Mouse (Mus musculus) hindbrain, embryonic 13.5 days (tissue): ENCODE results near the gene Gm43638. TPM values are rescaled to one million over a fixed set of nuclear protein-coding genes. Genes with fewer than 3 reads are reported as not detected.
"Not testable (repeated sequence)": the region's sequence is repeated elsewhere in the genome, so short reads cannot be mapped to it uniquely, and the experiment has no call there.

Source experiments
- ATAC-seq: fragments of 200-750 bp; cut with Nextera tagmentation; 2 replicates; pipeline ENCODE4 v1.8.0; 2017; ENCODE audit warnings: moderate TSS enrichment; ENCODE audit not compliant: low FRiP score
- H3K27ac ChIP-seq: fragments of 300-500 bp; sonication (generic); 2 replicates; pipeline ENCODE4 v1.5.1; 2015; ENCODE audit warnings: inconsistent platforms, mild to moderate bottlenecking, moderate library complexity
- H3K27me3 ChIP-seq: fragments of 300-500 bp; sonication (generic); 2 replicates; pipeline ENCODE4 v1.6.1; 2015; ENCODE audit warnings: mild to moderate bottlenecking, inconsistent platforms
- H3K36me3 ChIP-seq: fragments of 300-500 bp; sonication (generic); 2 replicates; pipeline ENCODE4 v1.6.1; 2015; ENCODE audit warnings: mild to moderate bottlenecking, inconsistent platforms
- H3K4me1 ChIP-seq: fragments of 300-500 bp; sonication (generic); replicated peaks from 2 replicates; pipeline ENCODE4 v1.6.1; 2015; ENCODE audit warnings: inconsistent platforms
- H3K4me2 ChIP-seq: fragments of 300-500 bp; sonication (generic); 2 replicates; pipeline ENCODE4 v1.6.1; 2015; ENCODE audit warnings: inconsistent platforms, mild to moderate bottlenecking, moderate library complexity
- H3K4me3 ChIP-seq: fragments of 300-500 bp; sonication (generic); 2 replicates; pipeline ENCODE4 v1.5.1; 2015; ENCODE audit warnings: mild to moderate bottlenecking, inconsistent platforms
- H3K9ac ChIP-seq: fragments of 300-500 bp; sonication (generic); 2 replicates; pipeline ENCODE4 v1.6.1; 2015; ENCODE audit warnings: mild to moderate bottlenecking, inconsistent platforms
- H3K9me3 ChIP-seq: fragments of 300-500 bp; sonication (generic); 2 replicates; pipeline ENCODE4 v1.6.1; 2016; ENCODE audit warnings: inconsistent platforms
- whole genome bisulfite sequencing: fragments of 180-500 bp; shearing (Covaris S2); methylation state at CpG from one replicate; pipeline ENCODE4 v1.1.7; 2015; 5-methylcytosine and 5-hydroxymethylcytosine counted together
- polyA plus RNA-seq: library from polyadenylated mRNA; unstranded; fragments of >200 nt; fragmentation: Nextera tagmentation; extraction: Ambion mirVana; gene quantifications from 2 replicates; pipeline ENCODE4 v1.2.1, GENCODE M21; 2015

Gm43638 gene
- not detected in 2 replicates for polyA plus RNA-seq

- not testable (repeated sequence) for H3K27me3 ChIP-seq, H3K9me3 ChIP-seq, ATAC-seq, H3K9ac ChIP-seq, H3K36me3 ChIP-seq, H3K4me3 ChIP-seq, H3K4me2 ChIP-seq, H3K4me1 ChIP-seq, H3K27ac ChIP-seq
- 100% methylated on average over 1 of the region's 1 CpGs for WGBS
These were observed at the start of gene Gm43638 for GRCm38 (mm10) chr5:87486706-87487105. Gene Gm43638 (minus strand): TSS chr5:87486806.

GRCm38 (mm10) chr5:87535994-87536644, 49.5 kb upstream of the Gm43638 start:
- ATAC-seq, result no peak
- Histone ChIP-seq H3K27me3 (no peaks in the 10 kb centered on the region), H3K27ac (no peak overlapping the region), H3K36me3 (no peaks in the 10 kb centered on the region), H3K4me1 (no peaks in the 10 kb centered on the region), H3K9ac (no peak overlapping the region), H3K4me3 (no peak overlapping the region), H3K4me2 (no peak overlapping the region), H3K9me3 (no peaks in the 10 kb centered on the region)
- 69% methylated on average over 4 of the region's 4 CpGs for WGBS

- Histone ChIP-seq H3K27ac (no peak overlapping the region), H3K27me3 (no peaks in the 10 kb centered on the region), H3K4me2 (no peak overlapping the region), H3K4me3 (no peak overlapping the region), H3K36me3 (no peaks in the 10 kb centered on the region), H3K4me1 (no peaks in the 10 kb centered on the region), H3K9ac (no peak overlapping the region), H3K9me3 (no peaks in the 10 kb centered on the region)
- no peak for ATAC-seq
- WGBS, result 77% methylated on average over 2 of the region's 2 CpGs
These were observed 45.7 kb upstream of the Gm43638 start for GRCm38 (mm10) chr5:87532288-87532687.

GRCm38 (mm10) chr5:87523561-87523960, 37.0 kb upstream of the Gm43638 start:
- H3K36me3 ChIP-seq, H3K9ac ChIP-seq, ATAC-seq, H3K4me3 ChIP-seq, H3K9me3 ChIP-seq, H3K27me3 ChIP-seq, H3K27ac ChIP-seq, H3K4me2 ChIP-seq, H3K4me1 ChIP-seq: not testable (repeated sequence)
- 90% methylated on average over 2 of the region's 2 CpGs for WGBS

GRCm38 (mm10) chr5:87505776-87506458, 19.3 kb upstream of the Gm43638 start:
- no peak overlapping the region for H3K9ac ChIP-seq
- no peaks in the 10 kb centered on the region for H3K9me3 ChIP-seq
- H3K27me3 ChIP-seq, result no peaks in the 10 kb centered on the region
- 68% methylated on average over 4 of the region's 4 CpGs for WGBS
- H3K27ac ChIP-seq, result no peak overlapping the region
- H3K36me3 ChIP-seq, result no peaks in the 10 kb centered on the region
- no peak overlapping the region for H3K4me2 ChIP-seq
- H3K4me1 ChIP-seq, result no peaks in the 10 kb centered on the region
- no peak for ATAC-seq
- H3K4me3 ChIP-seq, result no peak overlapping the region

- Histone ChIP-seq H3K4me1 (no peaks in the 10 kb centered on the region), H3K27ac (no peak overlapping the region), H3K9me3 (no peaks in the 10 kb centered on the region), H3K9ac (no peak overlapping the region), H3K4me3 (no peak overlapping the region), H3K4me2 (no peak overlapping the region), H3K27me3 (no peaks in the 10 kb centered on the region), H3K36me3 (no peaks in the 10 kb centered on the region)
- 73% methylated on average over 1 of the region's 1 CpGs for WGBS
- ATAC-seq, result no peak
These were observed 16.1 kb upstream of the Gm43638 start for GRCm38 (mm10) chr5:87502687-87503086.

- H3K4me2 ChIP-seq, result no peak overlapping the region
- ATAC-seq, result no peak
- no peaks in the 10 kb centered on the region for H3K36me3 ChIP-seq
- H3K27me3 ChIP-seq, result no peaks in the 10 kb centered on the region
- no peaks in the 10 kb centered on the region for H3K4me1 ChIP-seq
- H3K27ac ChIP-seq, result no peak overlapping the region
- H3K4me3 ChIP-seq, result no peak overlapping the region
- H3K9ac ChIP-seq, result no peak overlapping the region
- no peaks in the 10 kb centered on the region for H3K9me3 ChIP-seq
These were observed 12.7 kb upstream of the Gm43638 start for GRCm38 (mm10) chr5:87499341-87499740.

GRCm38 (mm10) chr5:87498936-87499335, 12.3 kb upstream of the Gm43638 start:
- Histone ChIP-seq H3K9me3 (no peaks in the 10 kb centered on the region), H3K36me3 (no peaks in the 10 kb centered on the region), H3K4me1 (no peaks in the 10 kb centered on the region), H3K27ac (no peak overlapping the region), H3K4me2 (no peak overlapping the region), H3K9ac (no peak overlapping the region), H3K27me3 (no peaks in the 10 kb centered on the region), H3K4me3 (no peak overlapping the region)
- ATAC-seq, result no peak

- Histone ChIP-seq H3K9ac (no peak within 1 kb of the TSS), H3K27ac (no peak within 1 kb of the TSS), H3K27me3 (no peaks in the 10 kb centered on the region), H3K4me1 (no peaks in the 10 kb centered on the region), H3K9me3 (no peaks in the 10 kb centered on the region), H3K4me3 (no peak within 1 kb of the TSS), H3K4me2 (no peak within 1 kb of the TSS), H3K36me3 (no peaks in the 10 kb centered on the region)
- no peak for ATAC-seq
- WGBS, result 88% methylated on average over 1 of the region's 1 CpGs
These were observed 4.2 kb upstream of the Gm43638 start, which contains the start of gene Ugt2a1 for GRCm38 (mm10) chr5:87490771-87491170. Gene Ugt2a1 (minus strand): TSS chr5:87490871.

GRCm38 (mm10) chr5:87482160-87482559, 4.4 kb downstream of the Gm43638 start, which contains the start of gene Ugt2a2:
Gene Ugt2a2 (minus strand): TSS chr5:87482260.
- no peak for ATAC-seq
- H3K27ac ChIP-seq, result no peak within 1 kb of the TSS
- H3K4me1 ChIP-seq, result no peaks in the 10 kb centered on the region
- H3K4me2 ChIP-seq, result no peak within 1 kb of the TSS
- H3K9me3 ChIP-seq, result no peaks in the 10 kb centered on the region
- no peak within 1 kb of the TSS for H3K9ac ChIP-seq
- no peaks in the 10 kb centered on the region for H3K36me3 ChIP-seq
- WGBS, result 90% methylated on average over 5 of the region's 5 CpGs
- H3K4me3 ChIP-seq, result no peak within 1 kb of the TSS
- H3K27me3 ChIP-seq, result no peaks in the 10 kb centered on the region

- H3K4me2 ChIP-seq, result no peak overlapping the region
- 40% methylated on average over 1 of the region's 1 CpGs for WGBS
- H3K9ac ChIP-seq, result no peak overlapping the region
- no peak overlapping the region for H3K27ac ChIP-seq
- ATAC-seq, result no peak
- H3K27me3 ChIP-seq, result no peaks in the 10 kb centered on the region
- H3K4me3 ChIP-seq, result no peak overlapping the region
- H3K36me3 ChIP-seq, result no peaks in the 10 kb centered on the region
- H3K4me1 ChIP-seq, result no peaks in the 10 kb centered on the region
- H3K9me3 ChIP-seq, result no peaks in the 10 kb centered on the region
These were observed 27.8 kb downstream of the Gm43638 start for GRCm38 (mm10) chr5:87458810-87459209.

- no peaks in the 10 kb centered on the region for H3K27me3 ChIP-seq
- no peak overlapping the region for H3K9ac ChIP-seq
- no peak overlapping the region for H3K27ac ChIP-seq
- no peak overlapping the region for H3K4me2 ChIP-seq
- no peak for ATAC-seq
- no peaks in the 10 kb centered on the region for H3K36me3 ChIP-seq
- no peak overlapping the region for H3K4me3 ChIP-seq
- H3K4me1 ChIP-seq, result no peaks in the 10 kb centered on the region
- no peaks in the 10 kb centered on the region for H3K9me3 ChIP-seq
These were observed 28.9 kb downstream of the Gm43638 start for GRCm38 (mm10) chr5:87457701-87458100.

- Histone ChIP-seq H3K4me2 (no peak overlapping the region), H3K9me3 (no peaks in the 10 kb centered on the region), H3K9ac (no peak overlapping the region), H3K4me1 (no peaks in the 10 kb centered on the region), H3K4me3 (no peak overlapping the region), H3K36me3 (no peaks in the 10 kb centered on the region), H3K27ac (no peak overlapping the region), H3K27me3 (no peaks in the 10 kb centered on the region)
- ATAC-seq, result no peak
- 95% methylated on average over 3 of the region's 3 CpGs for WGBS
These were observed 30.3 kb downstream of the Gm43638 start for GRCm38 (mm10) chr5:87456216-87456850.
